Mouse (Mus musculus): Measurements from ENCODE around the gene Gnai3.

Gene Gnai3

GRCm38 (mm10) chr3:108102075-108102474, 43.9 kb downstream of the Gnai3 start:
- no peak for DNase-seq

DNA sequence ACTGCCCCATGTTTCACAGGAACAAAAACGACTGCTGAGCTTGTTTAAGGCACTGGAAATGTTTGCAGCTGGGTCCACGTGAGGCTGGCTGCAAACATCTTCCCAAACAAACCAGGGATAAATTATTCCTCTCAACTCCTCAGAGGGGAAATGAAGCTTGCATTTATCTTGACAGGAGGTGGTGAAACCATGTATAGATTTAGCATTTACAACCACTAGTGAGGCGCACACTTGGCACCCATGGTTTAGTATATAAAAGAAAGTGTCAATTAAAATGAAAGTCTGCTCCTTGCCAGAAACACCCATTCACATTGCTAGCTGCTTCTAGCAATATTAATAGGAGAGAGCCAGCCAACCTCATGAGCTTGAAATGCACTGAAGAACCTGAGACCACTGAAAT, 44.4 kb downstream of the Gnai3 start:
- DNase-seq, result no peak

DNA sequence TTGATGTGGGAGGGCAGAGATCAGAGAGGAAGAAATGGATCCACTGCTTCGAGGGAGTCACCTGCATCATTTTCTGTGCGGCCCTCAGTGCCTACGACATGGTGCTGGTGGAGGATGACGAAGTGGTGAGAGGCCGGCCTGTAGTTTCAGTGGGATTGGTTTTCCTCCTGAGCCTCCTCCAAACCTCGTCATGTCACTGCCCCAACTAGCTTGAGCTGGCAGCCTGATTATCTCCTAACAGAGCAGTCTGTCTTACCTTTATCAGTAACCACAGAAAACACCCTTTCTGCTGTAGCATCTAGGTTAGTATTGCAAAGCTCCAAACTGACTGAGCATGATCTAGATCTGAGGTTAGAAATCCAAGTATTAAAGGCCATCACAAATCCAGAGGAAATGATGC, 47.6 kb downstream of the Gnai3 start:
- peak; percentile 80 for DNase-seq

GRCm38 (mm10) chr3:108097656-108098055, 48.3 kb downstream of the Gnai3 start:
- peak; percentile 56 for DNase-seq

GRCm38 (mm10) chr3:108096726-108097125, 49.2 kb downstream of the Gnai3 start:
- DNase-seq, result peak; percentile 76

- peak; percentile 70 for DNase-seq
These were observed 49.7 kb downstream of the Gnai3 start for GRCm38 (mm10) chr3:108096226-108096625.

GRCm38 (mm10) chr3:108094976-108095760, 50.8 kb downstream of the Gnai3 start:
- peak; percentile 43 for DNase-seq

GRCm38 (mm10) chr3:108094146-108094545, 51.8 kb downstream of the Gnai3 start:
- no peak for DNase-seq

GRCm38 (mm10) chr3:108093306-108093705, 52.6 kb downstream of the Gnai3 start:
- peak; percentile 2 for DNase-seq

DNA sequence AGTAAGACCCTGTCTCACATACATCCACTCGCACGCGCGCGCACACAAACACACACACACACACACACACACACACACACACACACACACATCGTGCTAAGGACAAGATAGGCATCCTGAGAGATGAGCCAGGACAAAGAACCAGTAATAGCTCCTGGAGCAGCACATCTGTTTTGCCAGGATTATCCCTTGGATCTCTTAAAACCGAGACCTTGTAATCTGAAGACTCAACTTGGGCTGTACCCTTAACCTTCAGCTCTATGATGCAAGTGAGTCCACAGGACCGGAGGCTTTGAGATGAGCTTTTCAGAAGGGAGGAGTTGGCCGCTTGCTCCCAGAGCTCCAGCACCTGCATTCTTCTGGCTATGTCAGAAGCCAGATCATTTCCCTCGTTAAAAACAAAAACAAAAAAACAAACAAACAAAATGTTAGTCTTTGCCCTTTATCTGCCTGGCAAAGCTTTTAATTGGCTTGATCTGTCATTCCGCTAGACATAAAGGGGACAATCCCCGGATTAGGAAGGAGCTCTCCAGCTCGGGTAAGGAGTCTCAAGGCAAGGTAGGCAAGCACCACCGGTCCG, 53.3 kb downstream of the Gnai3 start, which contains the start of gene Gnat2:
Gene Gnat2, plus strand, starts transcription at position 254 of the 580 bp plus-strand sequence.
- DNase-seq, result no peak

DNA sequence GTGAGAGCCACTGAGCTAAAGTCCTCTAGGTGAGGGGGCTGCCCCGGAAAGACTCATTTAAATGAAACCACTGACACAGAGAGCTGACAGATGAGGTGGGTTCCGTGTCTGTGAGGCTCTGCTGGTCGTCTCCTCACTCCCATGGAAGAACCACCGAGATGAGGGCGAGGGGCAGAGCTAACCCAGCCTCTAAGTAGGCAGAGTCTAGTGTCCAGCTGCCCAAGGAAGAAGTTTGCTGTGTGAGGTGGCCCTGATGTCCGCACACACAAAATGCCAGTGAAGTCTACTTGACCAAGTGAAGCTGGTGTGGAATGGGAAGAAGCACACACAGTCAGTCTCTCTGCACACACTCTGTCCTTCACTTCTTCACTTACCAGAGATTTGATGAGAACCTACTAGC, 53.9 kb downstream of the Gnai3 start:
- DNase-seq, result no peak

GRCm38 (mm10) chr3:108090561-108090960, 55.4 kb downstream of the Gnai3 start:
- DNase-seq, result peak; percentile 1

- DNase-seq, result no peak
These were observed 56.0 kb downstream of the Gnai3 start for GRCm38 (mm10) chr3:108089916-108090315.

- DNase-seq, result no peak
These were observed 57.0 kb downstream of the Gnai3 start for GRCm38 (mm10) chr3:108088842-108089380.

DNA sequence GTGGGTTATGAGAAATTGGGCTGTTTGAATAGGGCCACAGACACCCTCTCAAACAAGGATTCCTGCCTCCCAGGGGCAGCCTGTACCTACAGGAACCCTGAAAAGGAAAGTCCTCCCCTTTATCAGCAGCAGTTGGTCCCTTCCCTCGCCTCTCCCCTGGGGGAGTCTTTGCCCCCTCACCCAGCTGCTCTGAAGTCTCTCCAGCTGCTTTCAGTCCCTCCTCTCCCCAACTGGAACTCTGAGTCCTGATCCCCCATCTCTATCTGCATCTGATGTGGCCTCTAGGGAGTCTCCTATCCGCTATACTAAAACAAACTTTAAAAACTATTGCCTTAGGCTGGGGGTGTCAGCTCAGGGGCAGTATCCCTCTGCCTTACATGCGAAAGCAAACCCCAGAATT, 58.6 kb downstream of the Gnai3 start:
- no peak for DNase-seq

DNA sequence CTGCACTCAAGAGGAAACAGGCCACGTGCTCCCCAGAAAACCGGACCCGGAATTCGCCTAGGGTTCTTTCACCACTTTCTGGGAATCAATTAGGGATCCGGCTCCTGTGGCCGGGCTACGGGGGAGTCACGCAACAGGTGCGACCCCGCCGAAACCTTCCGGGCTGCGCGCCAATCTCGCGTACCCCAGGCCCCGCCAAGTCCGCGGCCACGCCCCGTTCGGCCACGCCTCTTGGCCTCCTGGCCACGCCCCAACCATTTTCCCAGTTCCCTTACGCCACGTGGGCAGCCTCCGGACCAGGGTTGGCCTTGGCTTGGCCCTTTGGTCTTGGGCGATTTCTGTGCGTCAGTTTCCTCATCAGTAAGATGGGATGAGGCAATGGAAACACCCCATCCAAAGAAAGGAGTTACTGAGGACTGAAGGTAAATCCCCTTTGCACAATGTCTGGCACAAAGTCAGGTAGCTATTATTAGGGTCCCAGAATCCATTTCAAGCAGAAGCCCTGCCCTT, 59.4 kb downstream of the Gnai3 start, which contains the start of gene Ampd2:
Gene Ampd2, minus strand, starts transcription at position 182 of the 510 bp plus-strand sequence.
- DNase-seq, result peak; percentile 94

DNA sequence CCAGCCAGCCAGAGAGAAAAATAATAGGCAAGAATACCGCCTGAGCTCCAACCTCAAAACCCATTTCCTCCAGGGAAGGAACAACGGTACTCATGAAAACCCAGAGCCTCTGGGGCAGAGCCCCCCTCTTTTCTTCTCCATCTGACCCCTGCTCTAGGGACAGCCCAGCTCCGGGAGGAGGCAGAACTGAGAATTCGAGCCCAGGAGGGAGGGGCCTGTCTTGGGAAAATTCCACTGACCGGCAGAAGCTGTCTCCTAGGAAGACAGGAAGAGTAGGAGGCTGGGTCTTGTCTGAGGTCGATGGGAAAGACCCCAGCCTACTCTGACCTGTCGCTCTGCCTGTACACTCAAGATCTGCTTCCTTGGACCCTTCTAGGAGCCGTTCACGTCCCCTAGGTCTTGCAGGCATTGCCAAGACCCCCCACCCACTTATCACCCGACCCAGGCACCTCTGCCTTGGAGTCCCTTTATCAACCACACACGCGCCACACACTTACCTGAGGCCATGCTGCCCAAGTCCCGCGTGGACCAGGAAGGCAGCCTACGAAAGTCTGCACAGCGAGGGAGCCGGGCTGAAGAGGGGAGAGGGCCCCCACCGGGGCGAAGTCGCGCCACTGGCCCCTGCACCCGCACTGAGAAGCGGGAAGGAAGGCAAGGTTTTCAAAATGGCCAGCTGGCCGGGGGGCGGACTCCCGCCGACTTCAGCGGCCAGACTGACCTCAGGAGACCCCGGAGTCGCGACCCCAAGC, 60.1 kb downstream of the Gnai3 start:
- peak; percentile 72 for DNase-seq

GRCm38 (mm10) chr3:108085281-108085720, 60.6 kb downstream of the Gnai3 start:
- DNase-seq, result peak; percentile 96

GRCm38 (mm10) chr3:108084767-108085270, 61.1 kb downstream of the Gnai3 start:
- no peak for DNase-seq

GRCm38 (mm10) chr3:108083904-108084407, 62.0 kb downstream of the Gnai3 start:
- no peak for DNase-seq

GRCm38 (mm10) chr3:108083161-108083560, 62.8 kb downstream of the Gnai3 start:
- no peak for DNase-seq

GRCm38 (mm10) chr3:108082251-108082875, 63.6 kb downstream of the Gnai3 start:
- no peak for DNase-seq

Data from liver (tissue).